Mouse (Mus musculus): ENCODE results near the gene Vmn1r178. TPM values are rescaled to one million over a fixed set of nuclear protein-coding genes. Genes with fewer than 3 reads are reported as not detected.

Gene Vmn1r178
- not detected in 2 replicates for polyA plus RNA-seq (2012; rRNA removed)

DNA sequence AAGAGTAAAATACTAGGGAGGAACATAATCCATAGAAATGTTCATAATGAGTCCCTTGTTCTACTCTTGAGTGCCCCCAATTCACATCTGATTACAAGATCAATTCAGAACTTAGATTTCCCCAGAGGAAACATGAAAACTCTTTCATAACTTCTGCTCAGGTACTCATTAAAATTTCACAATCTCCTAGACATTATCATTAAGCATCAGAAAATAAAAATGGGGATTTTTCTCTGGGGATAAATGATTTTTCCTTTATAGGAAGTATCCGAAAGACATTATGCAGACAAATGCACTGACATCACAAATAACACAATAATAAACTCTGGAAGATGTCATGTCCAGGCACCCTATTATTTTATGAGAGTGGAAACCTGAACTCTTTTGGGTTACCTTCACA, at the start of gene Vmn1r178:
Vmn1r178 (plus strand) TSS at position 301 of the 400 bp plus-strand sequence.

DNA sequence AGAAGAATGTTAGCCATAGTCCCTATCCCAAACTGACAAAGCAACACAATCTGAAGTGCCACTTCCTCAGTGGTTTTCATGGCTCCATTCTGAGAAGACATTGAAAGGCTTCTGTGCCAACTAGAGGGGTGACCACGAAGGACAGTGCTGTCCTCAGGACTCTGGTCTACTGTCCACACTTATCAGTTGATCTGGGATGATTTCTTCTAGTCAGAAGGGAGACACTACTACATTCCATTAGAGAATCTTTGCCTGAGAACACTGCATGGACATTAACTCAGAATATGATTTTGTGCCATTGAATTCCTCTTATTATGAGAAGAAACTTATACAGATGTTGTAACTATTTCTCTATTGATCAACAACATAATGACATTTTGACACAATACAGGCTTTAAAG, 25.5 kb upstream of the Vmn1r178 start, which contains the start of gene Vmn1r177:
Vmn1r177 (minus strand) TSS at position 101 of the 400 bp plus-strand sequence.

DNA sequence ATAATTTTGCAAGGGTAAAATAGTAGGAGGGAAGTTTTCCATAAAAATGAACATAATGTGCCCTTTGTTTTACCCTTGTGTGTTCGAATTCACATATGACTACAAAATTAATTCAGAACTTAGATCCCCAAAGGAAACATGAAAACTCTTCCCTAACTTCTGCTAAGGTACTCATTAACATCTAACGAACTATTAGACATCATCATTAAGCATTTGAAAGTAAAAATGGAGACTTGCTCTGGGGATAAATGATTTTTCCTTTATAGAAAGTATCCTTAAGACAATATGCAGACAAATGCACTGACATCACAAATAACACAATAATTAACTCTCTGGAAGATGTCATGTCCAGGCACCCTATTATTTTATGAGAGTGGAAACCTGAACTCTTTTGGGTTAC, 34.9 kb downstream of the Vmn1r178 start, which contains the start of gene Vmn1r179:
Vmn1r179 (plus strand) TSS at position 301 of the 400 bp plus-strand sequence.

Other genes starting within 250 kb of the Vmn1r178 start
- gene Vmn1r172, start 233.7 kb upstream of the Vmn1r178 start, polyA plus RNA-seq (2012; rRNA removed) = not detected in 2 replicates
- not detected in 2 replicates for gene Vmn1r173, start 191.3 kb upstream of the Vmn1r178 start, polyA plus RNA-seq (2012; rRNA removed)
- gene Vmn1r174, start 139.7 kb upstream of the Vmn1r178 start, polyA plus RNA-seq (2012; rRNA removed) = not detected in 2 replicates
- not detected in 2 replicates for gene Vmn1r175, start 81.4 kb upstream of the Vmn1r178 start, polyA plus RNA-seq (2012; rRNA removed)
- gene Vmn1r176, start 54.6 kb upstream of the Vmn1r178 start, polyA plus RNA-seq (2012; rRNA removed) = not detected in 2 replicates
- gene Vmn1r177, start 25.6 kb upstream of the Vmn1r178 start, polyA plus RNA-seq (2012; rRNA removed) = not detected in 2 replicates
- not detected in 2 replicates for gene Vmn1r179, start 35.0 kb downstream of the Vmn1r178 start, polyA plus RNA-seq (2012; rRNA removed)
- gene Vmn1r180, start 58.6 kb downstream of the Vmn1r178 start, polyA plus RNA-seq (2012; rRNA removed) = not detected in 2 replicates
- not detected in 2 replicates for gene Vmn1r181, start 82.6 kb downstream of the Vmn1r178 start, polyA plus RNA-seq (2012; rRNA removed)
- gene V1rd19, start 109.7 kb downstream of the Vmn1r178 start, polyA plus RNA-seq (2012; rRNA removed) = not detected in 2 replicates
- not detected in 2 replicates for gene Vmn1r183, start 161.2 kb downstream of the Vmn1r178 start, polyA plus RNA-seq (2012; rRNA removed)
- gene Zfp180, start 189.9 kb downstream of the Vmn1r178 start, polyA plus RNA-seq (2012; rRNA removed) = 8.2 and 9.9 TPM in 2 replicates
- 0.88 and 1.3 TPM in 2 replicates for gene Zfp112, start 220.3 kb downstream of the Vmn1r178 start, polyA plus RNA-seq (2012; rRNA removed)
- gene Zfp235, start 242.2 kb downstream of the Vmn1r178 start, polyA plus RNA-seq (2012; rRNA removed) = 4.0 and 5.8 TPM in 2 replicates

All from colon, adult 2 months (tissue).